Mouse (Mus musculus) liver, embryonic 14.5 days (tissue): ENCODE results near the gene Abhd13. TPM values are rescaled to one million over a fixed set of nuclear protein-coding genes. Genes with fewer than 3 reads are reported as not detected.

Experiments
- ATAC-seq: fragments of 200-750 bp; cut with Nextera tagmentation; 2 replicates; pipeline ENCODE4 v1.8.0; 2017; ENCODE audit warnings: moderate number of reproducible peaks, mild to moderate bottlenecking, moderate library complexity; ENCODE audit not compliant: insufficient read depth
- DNase-seq, 3 experiments: peaks; one replicate each; pipeline ENCODE4 v3.0.0-alpha.2; 2012 to 2013; ENCODE audit warnings: low read depth in 3 of 3, low spot score in 3 of 3
- H3K27ac ChIP-seq: fragments of 300-500 bp; sonication (generic); 2 replicates; pipeline ENCODE4 v1.5.1; 2014; ENCODE audit warnings: moderate library complexity, mild to moderate bottlenecking, control low read depth, inconsistent platforms
- H3K27me3 ChIP-seq: fragments of 300-500 bp; sonication (generic); 2 replicates; pipeline ENCODE4 v1.6.1; 2014; ENCODE audit warnings: mild to moderate bottlenecking, low read length, moderate library complexity; ENCODE audit not compliant: control insufficient read depth, insufficient read depth
- H3K36me3 ChIP-seq: fragments of 300-500 bp; sonication (generic); replicated peaks from 2 replicates; pipeline ENCODE4 v1.6.1; 2014; ENCODE audit warnings: low read depth; ENCODE audit not compliant: control insufficient read depth, insufficient read depth
- H3K4me1 ChIP-seq, 2 experiments: fragments of 200-500 bp in 1 of 2; fragments of 300-500 bp in 1 of 2; sonication (generic) in 1 of 2; replicated peaks; 2 replicates each; pipeline ENCODE4 v1.6.1; 2012 to 2014; ENCODE audit warnings: antibody characterized with exemption in 1 of 2, inconsistent platforms in 1 of 2, low read length in 1 of 2; ENCODE audit not compliant: control insufficient read depth in 2 of 2, insufficient read depth in 2 of 2
- H3K4me2 ChIP-seq: fragments of 300-500 bp; sonication (generic); 2 replicates; pipeline ENCODE4 v1.6.1; 2014; ENCODE audit warnings: low read depth, mild to moderate bottlenecking, control low read depth, moderate library complexity
- H3K4me3 ChIP-seq, 2 experiments: fragments of 200-500 bp in 1 of 2; fragments of 300-500 bp in 1 of 2; sonication (generic) in 1 of 2; 2 replicates each; pipeline ENCODE4 v1.5.1; 2012 to 2014; ENCODE audit warnings: low read depth in 2 of 2, low read length in 2 of 2, mild to moderate bottlenecking in 2 of 2, control low read depth in 1 of 2, inconsistent platforms in 1 of 2, moderate library complexity in 1 of 2; ENCODE audit not compliant: insufficient read depth in 1 of 2
- H3K9ac ChIP-seq: fragments of 300-500 bp; sonication (generic); replicated peaks from 2 replicates; pipeline ENCODE4 v1.6.1; 2014; ENCODE audit warnings: mild to moderate bottlenecking, control low read depth, moderate library complexity
- H3K9me3 ChIP-seq: fragments of 300-500 bp; sonication (generic); 2 replicates; pipeline ENCODE4 v1.6.1; 2016; ENCODE audit warnings: low read length, mixed read lengths; ENCODE audit not compliant: control insufficient read depth
- CTCF ChIP-seq: IDR thresholded peaks from 2 replicates; pipeline ENCODE4 v1.5.1; 2016; ENCODE audit warnings: antibody characterized with exemption, low read depth, control low read depth
- EP300 ChIP-seq: IDR thresholded peaks from 2 replicates; pipeline ENCODE4 v1.6.1; 2016; ENCODE audit warnings: antibody characterized with exemption, low read depth
- WGBS: fragments of 180-500 bp; shearing (Covaris S2); extraction: QIAGEN DNeasy Blood & Tissue Kit; methylation state at CpG from one replicate; pipeline ENCODE4 v1.1.7; 2014; ENCODE audit not compliant: insufficient replicate concordance; 5-methylcytosine and 5-hydroxymethylcytosine counted together
- polyA plus RNA-seq, 2 experiments: library from polyadenylated mRNA; depleted of rRNA in 1 of 2; stranded (reverse) in 1 of 2; unstranded in 1 of 2; fragments of >200 nt; fragmentation: Nextera tagmentation in 1 of 2; extraction: Ambion mirVana in 1 of 2; gene quantifications; 2 replicates each; pipeline versions ENCODE4 v1.2.1 to v1.2.3; 2012 to 2014

Abhd13 gene
- polyA plus RNA-seq (2012; rRNA removed) (2.1 and 2.7 TPM in 2 replicates), polyA plus RNA-seq (2014; fragmentation: Nextera tagmentation; extraction: Ambion mirVana) (5.1 and 5.3 TPM in 2 replicates)

DNA sequence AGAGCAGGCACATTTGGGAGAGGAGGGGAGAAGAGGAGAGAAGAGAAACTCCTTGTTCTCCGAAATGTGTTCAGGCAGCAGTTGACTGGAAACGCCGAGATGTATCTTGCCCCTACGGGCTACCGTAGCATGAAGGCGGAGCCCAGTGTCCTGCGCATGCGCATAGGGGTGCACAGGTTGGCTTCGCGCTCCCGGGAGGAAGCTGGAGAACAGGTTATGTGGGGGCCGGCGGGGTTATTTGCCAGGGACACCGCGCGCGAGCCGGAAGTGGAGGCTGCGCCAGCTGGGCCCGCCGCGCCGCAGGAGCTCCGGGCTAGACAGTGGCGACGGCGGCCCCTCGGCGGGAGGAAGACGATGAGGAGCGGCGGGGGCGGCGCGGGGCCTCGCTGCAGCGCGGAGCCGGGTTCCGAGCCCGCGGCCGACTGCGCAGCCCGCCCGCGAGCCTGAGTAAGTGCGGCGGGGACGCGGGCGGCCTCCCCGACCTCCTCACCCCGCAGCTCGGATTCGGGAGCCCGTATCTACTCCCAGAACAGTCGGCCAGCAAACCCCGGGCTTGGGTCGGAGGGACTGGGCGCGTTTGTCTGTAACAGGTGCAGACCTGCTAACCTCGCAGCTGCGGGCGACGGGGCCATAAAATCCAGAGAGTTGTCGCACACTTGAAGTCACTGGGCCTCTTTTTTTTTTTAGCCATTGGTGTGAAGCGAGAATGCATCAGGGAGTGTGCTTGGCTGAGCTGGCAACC lies at the start of gene Abhd13, which contains the start of gene Lig4:
Gene Abhd13, plus strand, starts transcription at position 135 of the 742 bp plus-strand sequence.
Gene Lig4, minus strand, starts transcription at position 114 of the 742 bp plus-strand sequence.
- ATAC-seq: peak; percentile 71
- Histone ChIP-seq H3K9me3 (no peaks in the 10 kb centered on the region), H3K27ac (peak within 1 kb of the TSS; percentile 48), H3K4me1 (peaks cover 15 to 29% of the 10 kb centered on the region in 2 experiments), H3K4me2 (peak within 1 kb of the TSS; percentile 87), H3K4me3 (peak within 1 kb of the TSS; percentile 74 to 79), H3K36me3 (no peaks in the 10 kb centered on the region), H3K9ac (peak within 1 kb of the TSS; percentile 64), H3K27me3 (no peaks in the 10 kb centered on the region)
- TF ChIP-seq EP300 (no peak), CTCF (no peak)
- peak; percentile 92 to 94 (median 93) for DNase-seq
- WGBS: under 1% methylated on average over 67 of the region's 68 CpGs

DNA sequence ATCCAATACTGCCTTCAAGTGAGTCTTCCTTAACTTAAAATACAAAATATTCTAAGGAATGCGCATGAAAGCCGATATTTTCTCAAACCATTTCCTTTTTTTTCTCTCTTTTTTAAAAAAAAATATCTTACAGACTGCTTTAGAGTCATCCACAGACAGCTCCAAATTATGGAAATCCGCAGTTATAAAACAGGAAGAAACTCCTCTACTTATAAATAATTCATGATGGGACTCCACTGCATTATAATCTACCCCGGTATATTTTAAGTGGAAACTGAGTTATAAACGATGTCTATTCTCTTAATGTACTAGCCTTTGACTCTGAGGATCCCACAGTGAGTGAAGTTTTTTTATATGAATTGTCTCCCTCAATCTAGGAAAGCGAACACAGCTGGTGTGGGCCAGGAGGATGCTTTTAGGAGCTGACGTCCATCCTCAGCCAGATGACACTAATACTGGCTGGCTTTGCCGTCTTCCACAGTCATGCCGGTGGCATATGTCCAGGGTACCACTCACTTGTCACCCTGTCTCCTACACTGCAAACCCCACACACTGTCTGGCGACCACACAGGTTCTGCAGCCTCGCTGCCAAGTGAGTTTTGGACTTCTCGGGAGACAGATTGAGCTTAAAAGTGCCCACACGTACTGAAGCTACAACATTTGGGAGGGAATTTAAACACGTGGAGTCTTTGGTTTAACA lies 47.6 kb upstream of the Abhd13 start:
- DNase-seq: no peak
- no peak for TF ChIP-seq CTCF
- TF ChIP-seq EP300: no peak
- Histone ChIP-seq H3K4me1 (peaks cover 0 to 4% of the 10 kb centered on the region in 2 experiments; a peak in 2 of 4 replicates), H3K9ac (no peak overlapping the region), H3K9me3 (no peaks in the 10 kb centered on the region), H3K4me2 (no peak overlapping the region), H3K27me3 (no peaks in the 10 kb centered on the region), H3K36me3 (no peaks in the 10 kb centered on the region), H3K27ac (no peak overlapping the region), H3K4me3 (no peak overlapping the region)
- WGBS: 65% methylated on average over 14 of the region's 14 CpGs
- no peak for ATAC-seq

DNA sequence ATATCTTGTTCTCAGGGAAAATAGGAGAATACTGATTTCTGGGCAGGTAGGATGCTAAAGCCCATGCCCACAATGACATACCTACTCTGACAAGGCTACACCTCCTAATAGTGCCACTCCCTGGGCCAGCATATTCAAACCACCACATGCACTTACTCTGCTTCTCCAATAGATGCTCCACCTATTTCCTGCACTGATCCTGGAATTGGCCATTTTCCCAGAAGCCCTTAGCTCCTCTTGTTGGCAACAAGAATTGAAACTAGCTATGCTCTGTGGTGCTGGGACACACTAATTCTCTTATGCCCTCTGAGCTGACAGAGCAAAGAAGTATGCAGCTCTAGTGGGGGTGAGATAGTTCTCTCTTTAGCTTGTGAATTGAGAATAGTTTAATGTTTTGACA lies 44.8 kb upstream of the Abhd13 start:
- TF ChIP-seq EP300 (no peak), CTCF (no peak)
- Histone ChIP-seq H3K9me3 (no peaks in the 10 kb centered on the region), H3K4me2 (no peak overlapping the region), H3K27me3 (no peaks in the 10 kb centered on the region), H3K4me3 (no peak overlapping the region), H3K4me1 (peaks cover 0 to 4% of the 10 kb centered on the region in 2 experiments; a peak in 2 of 4 replicates), H3K27ac (no peak overlapping the region), H3K9ac (no peak overlapping the region), H3K36me3 (no peaks in the 10 kb centered on the region)
- ATAC-seq: no peak
- no peak for DNase-seq

- Histone ChIP-seq H3K9me3 (no peaks in the 10 kb centered on the region), H3K4me2 (no peak overlapping the region), H3K27me3 (no peaks in the 10 kb centered on the region), H3K4me3 (no peak overlapping the region), H3K9ac (no peak overlapping the region), H3K27ac (no peak overlapping the region), H3K36me3 (no peaks in the 10 kb centered on the region), H3K4me1 (peaks cover 0 to 4% of the 10 kb centered on the region in 2 experiments; a peak in 2 of 4 replicates)
- TF ChIP-seq CTCF (peak; percentile 82), EP300 (no peak)
- DNase-seq (peak; percentile 3 to 9 (median 4)), ATAC-seq (peak; percentile 66)
- WGBS: 26% methylated on average over 10 of the region's 10 CpGs
Measured at GRCm38 (mm10) chr8:9934891-9935565, 42.5 kb upstream of the Abhd13 start.
